Mouse (Mus musculus) gastrocnemius, postnatal 25 days (tissue): Measurements from ENCODE around the gene Ube2a. TPM values are rescaled to one million over a fixed set of nuclear protein-coding genes. Genes with fewer than 3 reads are reported as not detected.
"Not testable (repeated sequence)": the region's sequence is repeated elsewhere in the genome, so short reads cannot be mapped to it uniquely, and the experiment has no call there.

Experiments used
- DNase-seq: peaks from one replicate; pipeline ENCODE4 v3.0.0; 2022
- long read RNA-seq, 2 experiments: library from polyadenylated mRNA; stranded (forward); transcript quantifications; one replicate each; pipeline ENCODE4 v2.0.0; 2021
- total RNA-seq, 2 experiments: library from RNA; stranded (reverse); gene quantifications; 1 replicate in 1 of 2; 2 replicates in 1 of 2; pipeline ENCODE4 v1.2.3; 2021

Gene Ube2a
- total RNA-seq, result 10 to 100 TPM; 35.5 to 42.7 TPM
- long read RNA-seq, experiment 1, transcript Ube2a-201 (6 exons, 1,732 nt), result major isoform, 66 of 71 reads
- long read RNA-seq, experiment 1, partial matches to known transcripts, result 0 of 71 reads
- long read RNA-seq, experiment 1, other reads (novel, unspliced or antisense), result 3 of 71 reads
- long read RNA-seq, experiment 2, transcript Ube2a-201 (6 exons, 1,732 nt), result major isoform, 55 of 65 reads
- long read RNA-seq, experiment 2, partial matches to known transcripts, result 2 of 65 reads
- long read RNA-seq, experiment 2, other reads (novel, unspliced or antisense), result 7 of 65 reads

DNA sequence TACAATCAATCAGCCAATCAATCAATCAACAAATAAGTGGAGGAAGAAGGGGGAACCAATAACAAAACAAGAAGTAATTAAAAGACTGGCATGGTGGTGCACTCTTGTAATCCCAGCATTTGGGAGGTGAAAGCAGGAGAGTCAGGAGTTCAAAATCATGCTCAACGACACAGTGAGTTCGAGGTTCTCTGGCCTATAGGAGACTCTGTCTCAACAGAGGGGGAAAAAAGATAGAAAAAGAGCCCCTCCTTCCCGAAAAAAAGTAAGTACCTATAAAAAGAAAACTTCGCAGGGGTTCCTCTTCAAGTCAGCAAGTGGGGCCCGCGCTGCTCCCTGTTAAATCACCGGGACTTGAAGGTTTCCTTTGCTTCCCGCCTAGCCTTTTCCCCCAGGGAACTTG, at the start of gene Ube2a, which contains the start of gene C330007P06Rik:
Gene Ube2a (plus strand): TSS at position 136 of the 400 bp plus-strand sequence.
Gene C330007P06Rik (minus strand): TSS at position 347 of the 400 bp plus-strand sequence.
- DNase-seq, result no peak

DNA sequence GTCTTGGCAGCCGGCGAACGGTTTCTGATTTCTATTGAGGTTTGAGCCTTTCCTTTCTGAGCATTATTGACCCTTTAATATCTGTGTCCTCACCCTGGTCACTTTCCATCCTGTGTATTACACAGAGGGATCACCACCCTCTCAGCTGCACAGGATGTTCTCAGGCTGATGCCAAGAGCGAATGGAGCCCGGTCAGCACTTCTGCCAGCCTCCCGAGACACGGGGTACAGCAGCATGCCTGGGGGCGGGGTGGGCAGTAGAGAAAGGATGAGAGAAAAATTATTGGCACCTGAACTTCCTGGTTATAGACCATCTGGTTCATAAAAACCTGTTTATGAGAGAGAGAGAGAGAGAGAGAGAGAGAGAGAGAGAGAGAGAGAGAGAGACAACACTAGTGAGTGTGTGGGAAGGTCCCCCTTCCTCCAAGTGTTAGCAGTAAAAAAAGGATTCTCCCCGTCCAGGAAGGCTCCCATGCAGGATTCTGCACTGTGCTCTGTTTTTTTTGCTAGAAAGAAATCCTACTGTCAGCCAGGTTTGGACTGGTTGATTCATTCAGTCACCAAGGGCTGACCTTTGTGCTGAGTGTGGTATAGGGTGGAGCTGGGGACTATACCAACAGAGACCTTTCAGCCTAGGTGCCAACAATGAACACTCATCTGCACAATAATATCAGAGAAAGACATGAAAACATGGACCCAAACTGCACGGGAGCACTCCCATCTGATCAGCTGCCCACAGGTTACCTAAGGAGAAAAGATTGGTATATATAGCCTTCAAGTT, 49.6 kb upstream of the Ube2a start:
- DNase-seq, result peak; percentile 29

DNA sequence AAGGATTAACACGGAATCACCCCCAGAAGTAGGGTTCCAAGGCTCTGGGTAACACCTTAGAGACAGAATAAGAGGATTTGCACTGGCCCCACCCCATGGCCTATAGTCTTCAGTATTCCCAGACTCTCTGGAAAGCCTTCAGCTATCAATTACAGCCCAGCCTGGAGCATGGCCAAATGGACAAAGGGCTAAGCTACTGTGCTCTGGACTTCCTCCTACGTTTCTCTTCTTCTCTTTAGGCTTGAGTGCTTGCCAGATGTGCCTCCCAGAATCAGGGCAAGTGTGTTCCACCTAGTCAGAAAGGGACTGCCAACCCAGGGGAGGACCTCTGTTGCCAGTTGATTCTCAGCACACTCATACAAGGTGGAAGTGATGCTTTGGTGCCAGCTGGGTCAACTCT, 48.7 kb upstream of the Ube2a start:
- no peak for DNase-seq

DNA sequence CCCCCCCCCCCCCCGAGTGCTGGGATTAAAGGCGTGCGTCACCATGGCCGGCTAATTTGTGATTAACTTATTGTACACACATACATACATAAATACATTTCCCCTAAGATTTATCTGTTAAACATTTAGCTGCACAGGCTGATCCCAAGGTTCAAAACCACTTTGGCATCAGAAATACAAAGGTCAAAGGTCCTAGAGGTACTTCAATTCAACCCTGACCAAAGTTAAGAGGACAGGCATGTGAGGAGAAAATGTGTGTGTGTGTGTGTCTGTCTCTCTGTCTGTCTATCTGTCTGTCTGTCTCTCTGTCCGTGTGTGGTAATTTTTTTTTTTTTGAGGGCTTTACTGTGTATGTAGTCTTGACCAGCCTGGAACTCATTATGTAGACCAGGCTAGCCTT, 46.8 kb upstream of the Ube2a start:
- DNase-seq, result no peak

DNA sequence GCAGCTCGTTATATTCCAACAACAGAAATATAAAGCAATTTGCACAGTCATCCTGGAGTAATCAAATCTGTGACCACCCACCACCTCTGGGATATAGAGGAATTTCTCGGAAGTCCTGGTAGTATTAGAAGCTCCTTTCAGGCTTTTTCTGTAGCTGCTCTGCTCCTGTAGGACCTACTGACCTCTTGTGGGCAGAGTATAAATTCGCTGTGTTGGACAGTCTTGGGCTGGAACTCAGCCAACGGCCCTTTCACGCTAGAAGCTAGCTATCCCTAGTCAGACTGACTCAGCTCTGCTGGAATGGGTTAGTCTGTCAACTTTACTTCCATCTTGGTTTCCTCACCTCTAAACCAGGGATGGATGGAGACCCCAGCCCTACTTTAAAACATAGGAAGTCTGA, 43.4 kb upstream of the Ube2a start:
- DNase-seq, result peak; percentile 24

DNA sequence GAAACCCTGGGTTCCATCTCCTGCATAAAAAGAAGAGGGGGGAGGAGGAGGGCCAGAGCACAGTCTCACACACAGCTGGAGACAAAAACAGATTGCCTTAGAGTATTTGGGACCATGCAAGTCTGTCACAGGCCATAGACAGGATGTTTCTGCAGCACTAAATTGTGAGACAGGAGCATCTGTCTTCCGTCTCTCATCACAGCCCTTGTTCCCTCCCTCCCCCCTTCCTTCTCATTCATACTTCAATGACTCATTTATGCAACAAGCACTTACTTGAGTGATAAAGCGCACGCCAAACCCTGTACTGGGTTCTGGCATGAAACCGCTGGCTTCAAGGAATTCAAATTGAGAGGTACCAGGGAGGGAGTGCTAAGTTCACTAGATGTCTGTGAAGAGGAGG, 42.1 kb upstream of the Ube2a start:
- DNase-seq, result no peak

DNA sequence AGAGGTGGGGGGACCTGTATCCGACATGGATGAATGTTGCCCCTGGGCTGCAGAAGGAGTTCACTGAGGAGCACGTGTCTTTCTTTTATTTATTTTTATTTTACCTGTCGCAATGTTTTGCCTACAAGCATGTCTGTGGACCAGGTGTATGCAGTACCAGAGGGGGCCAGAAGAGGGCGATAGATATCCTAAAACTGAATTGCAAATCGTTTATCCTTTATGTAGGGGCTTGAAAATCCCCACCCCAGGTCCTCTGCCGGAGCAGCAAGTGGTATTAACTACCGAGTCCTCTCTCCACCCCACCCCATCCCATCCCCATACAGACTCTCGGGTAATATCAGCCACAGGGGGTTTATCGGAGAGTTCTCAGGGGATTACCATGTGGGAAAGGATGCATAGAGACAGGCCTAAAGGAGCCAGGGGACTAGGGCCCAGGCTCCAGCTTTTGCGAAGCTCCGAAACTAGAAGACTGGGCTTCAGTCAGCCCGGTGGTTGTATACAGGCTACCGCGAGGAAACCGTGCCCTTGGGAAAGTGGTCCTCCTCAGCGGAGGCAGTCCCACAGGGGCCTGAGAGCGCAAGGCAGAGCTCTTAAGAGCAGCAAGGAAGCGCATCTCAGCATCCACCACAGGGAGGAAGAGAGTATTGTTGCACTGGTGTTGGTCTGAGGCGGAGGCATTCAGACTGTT, 40.2 kb upstream of the Ube2a start:
- no peak for DNase-seq

DNA sequence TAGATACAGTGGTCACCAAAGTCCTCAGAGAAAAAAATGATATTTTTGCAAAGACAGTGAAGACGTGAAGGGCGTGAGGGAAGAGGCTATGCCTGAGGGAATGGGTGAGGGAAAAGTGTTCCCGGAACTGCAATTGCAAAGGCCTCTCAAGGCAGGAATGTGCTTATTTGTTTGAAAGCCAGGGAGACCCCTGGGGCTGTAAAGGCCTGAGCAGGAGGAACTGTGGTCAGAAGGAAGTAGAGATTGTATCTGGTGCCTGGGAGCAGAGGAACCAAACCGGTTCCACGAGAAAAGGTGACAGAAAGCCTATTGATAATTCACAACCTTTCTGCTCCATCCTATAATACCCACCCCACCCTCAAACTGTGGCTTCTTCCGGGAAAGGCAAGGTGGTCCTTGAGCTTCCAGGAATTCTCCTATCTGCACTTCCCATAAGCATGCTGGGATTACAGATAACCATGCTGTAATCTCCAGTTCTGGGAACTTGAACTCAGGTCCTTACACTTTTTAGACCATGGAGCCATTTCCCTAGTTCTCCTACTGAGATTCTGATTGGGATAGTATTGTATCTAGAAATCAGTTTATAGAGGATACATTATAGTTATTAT, 36.5 kb upstream of the Ube2a start:
- DNase-seq, result no peak

DNA sequence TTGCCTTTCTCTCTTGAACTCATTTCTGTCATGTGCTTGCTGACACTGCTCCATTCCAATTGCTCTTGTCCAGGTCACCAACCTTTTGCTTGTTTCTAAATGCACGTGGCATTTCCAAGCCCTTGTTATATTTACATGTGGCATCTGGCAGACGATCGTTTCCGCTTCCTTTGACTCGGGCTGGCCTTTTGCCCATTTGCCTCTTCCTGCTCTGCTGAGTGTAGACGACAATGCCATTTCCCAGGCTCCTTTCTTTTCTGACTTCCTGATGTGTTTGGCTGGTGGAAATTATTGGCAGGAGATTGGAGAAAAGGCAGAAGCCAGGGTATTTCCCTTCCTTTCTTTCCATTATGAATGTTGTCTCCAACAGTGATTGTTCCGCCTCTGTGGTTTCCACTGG, 34.3 kb upstream of the Ube2a start:
- no peak for DNase-seq

DNA sequence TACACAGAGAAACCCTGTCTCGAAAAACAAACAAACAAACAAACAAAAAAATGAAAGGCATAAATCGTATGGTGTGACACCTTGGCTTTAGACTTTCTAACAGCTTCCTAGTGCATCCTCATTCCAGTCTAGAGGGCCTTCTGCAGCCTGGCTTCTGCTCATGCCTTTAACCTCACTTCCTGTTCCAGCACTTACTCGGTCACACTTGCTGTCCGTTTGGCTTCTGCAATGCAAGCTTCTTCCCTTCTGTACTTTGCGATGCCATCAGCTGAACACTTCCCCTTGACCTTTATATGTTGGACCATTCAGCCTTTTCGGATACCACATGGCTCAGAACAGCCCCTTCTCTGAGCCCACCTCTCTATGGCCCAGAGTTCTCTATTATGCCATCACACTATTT, 32.0 kb upstream of the Ube2a start:
- DNase-seq, result no peak

DNA sequence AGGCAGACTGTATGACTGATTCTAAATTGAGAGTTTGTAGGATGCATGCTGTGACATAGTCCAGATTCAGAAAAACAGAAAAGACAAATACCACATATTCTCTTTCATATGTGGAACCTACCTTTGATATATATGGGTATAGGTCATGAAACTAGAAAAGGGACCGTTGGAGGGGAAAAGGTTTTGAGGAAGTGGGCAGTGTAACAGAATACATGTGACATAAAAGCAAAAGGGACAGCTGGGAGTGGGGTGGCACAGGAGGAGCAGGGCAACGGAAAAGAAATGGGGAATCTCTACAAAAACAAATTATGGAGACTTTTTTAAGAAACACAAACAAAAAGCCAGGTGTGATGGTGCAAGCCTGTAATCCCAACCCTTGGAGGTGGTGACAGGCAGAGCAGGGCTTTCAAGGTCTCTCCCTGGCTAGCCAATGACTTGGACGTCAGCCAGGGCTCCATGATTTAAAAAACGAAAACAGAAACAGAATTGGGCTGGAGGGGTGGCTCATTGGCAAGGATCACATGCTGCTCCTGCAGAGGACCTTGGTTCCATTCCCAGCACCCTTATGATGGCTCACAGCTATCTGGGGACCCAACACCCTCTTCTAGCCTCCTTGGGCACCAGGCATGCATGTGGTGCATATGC, 30.2 kb upstream of the Ube2a start:
- DNase-seq, result no peak

DNA sequence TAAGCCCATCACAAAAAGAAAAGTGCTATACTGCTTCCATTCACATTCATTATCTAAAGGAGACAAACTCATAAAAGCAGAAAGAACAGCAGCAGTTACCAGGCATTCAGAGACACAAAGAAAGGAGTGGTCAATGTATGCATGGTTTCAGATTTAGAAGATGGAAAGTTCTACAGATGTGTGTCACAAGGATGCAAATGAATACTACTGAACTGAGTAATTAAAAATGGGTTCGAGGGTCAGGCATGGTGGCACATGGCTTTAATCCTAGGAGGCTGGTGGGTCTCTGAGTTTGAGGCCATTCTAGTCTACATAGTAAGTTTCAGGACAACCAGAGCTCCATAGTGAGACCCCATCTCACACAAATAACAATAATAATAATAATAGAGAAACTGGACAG, 26.5 kb upstream of the Ube2a start:
- no peak for DNase-seq

DNA sequence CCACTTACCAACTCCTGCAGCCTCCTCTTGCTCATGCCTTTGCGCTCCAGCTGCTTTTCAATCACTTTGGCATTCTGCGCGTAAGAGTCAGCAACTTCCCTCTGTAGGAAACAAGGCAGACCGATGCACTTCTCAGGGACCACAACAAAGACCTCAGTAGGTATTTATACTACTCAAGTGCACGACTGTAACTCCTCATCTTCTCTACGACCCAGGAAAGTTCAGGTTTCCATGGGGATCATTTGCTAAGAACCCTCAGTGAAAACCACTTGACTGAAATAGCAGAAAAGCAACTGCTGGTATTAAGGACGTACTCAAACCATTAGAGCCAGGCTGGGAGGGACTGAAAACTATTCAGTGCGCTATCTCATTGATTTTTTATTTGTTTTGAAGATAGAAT, 21.1 kb upstream of the Ube2a start:
- no peak for DNase-seq

DNA sequence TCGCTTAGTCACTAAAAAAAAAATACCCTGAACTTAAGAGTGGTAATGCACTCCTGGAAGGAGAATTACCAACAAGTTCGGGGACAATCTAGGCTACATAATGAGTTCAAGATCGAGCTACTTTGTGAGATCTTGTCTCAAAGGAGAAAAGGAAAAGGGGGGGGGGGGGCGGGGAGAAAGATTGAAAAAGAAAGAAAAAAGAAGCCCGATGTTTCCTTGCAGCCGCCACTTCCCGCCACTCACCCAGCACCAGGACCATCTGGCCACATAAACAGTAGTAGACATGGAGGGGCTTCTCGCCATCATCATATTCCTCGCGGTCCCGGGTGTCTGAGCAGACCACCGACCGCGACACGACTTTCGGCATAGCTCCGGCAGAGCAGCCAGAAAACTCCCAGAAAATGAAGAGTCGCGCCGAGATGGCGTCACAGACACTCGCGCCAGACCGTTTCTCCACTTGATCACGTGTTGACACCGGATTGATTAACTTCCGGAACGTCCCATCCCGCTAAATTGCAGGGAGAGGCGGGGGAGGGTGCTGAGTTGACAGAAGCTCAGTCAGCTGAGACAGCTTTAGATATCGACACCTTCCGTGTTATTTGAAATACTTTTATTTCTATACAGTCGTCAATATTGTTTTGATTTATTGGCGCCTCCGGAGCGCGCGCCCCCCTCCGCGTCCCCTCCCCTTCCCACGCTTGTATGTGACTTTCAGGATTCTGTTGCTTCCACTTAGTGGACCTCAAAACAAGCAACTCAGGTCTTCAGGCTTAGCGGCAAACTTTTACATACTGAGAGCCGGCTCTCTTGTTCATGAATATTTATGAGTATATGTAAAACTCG, 9.7 kb upstream of the Ube2a start:
- peak; percentile 78 for DNase-seq

DNA sequence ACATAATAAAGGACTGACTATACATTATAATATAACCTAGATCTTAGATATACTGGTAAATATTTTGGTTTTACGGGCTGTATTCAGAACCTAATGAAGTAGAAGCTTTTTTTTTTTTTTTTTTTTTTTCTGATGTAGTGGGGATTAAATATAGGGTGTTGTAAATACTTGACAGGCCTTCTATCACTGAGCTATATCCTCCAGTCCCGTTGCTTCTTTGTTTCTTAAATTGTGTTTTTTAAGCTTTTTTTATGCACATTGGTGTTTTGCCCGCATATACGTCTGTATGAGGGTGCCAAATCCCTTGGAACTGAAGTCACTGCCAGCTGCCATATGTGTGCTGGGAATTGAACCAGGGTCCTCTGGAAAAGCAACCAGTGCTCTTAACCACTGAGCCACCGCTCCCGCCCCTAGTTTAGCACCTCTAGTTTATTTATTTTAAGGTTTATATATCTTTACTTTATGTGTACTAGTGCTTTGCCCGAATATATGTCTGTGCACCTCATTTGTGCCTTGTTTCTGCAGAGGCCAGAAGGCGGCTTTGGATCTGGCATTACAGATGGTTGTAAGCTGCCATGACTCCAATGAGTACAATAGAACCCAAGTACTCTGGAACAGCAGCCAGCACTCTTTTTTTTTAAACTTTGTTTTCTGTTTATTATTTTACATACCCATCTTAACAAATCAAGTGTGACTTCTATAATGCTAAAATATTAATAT, 8.9 kb upstream of the Ube2a start:
- no peak for DNase-seq

DNA sequence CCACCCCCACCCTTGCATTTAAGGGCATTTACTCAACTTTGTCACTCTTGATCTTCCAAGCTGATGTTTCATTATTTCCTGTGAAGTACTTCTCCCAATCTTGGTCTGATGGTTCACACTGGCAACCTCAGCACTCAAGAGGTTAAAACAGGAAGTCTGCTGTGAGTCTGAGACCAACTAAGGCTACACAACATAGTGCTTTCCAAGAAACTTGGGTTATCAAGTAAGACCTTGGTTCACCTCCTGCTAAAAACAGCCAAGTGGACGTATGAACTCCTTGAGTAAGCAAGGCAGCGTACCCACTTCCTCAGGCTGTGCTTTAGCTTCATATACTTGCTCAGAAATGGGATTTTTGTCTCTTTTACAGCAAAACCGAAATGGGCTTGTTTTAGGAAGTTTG, 3.3 kb upstream of the Ube2a start:
- no peak for DNase-seq

DNA sequence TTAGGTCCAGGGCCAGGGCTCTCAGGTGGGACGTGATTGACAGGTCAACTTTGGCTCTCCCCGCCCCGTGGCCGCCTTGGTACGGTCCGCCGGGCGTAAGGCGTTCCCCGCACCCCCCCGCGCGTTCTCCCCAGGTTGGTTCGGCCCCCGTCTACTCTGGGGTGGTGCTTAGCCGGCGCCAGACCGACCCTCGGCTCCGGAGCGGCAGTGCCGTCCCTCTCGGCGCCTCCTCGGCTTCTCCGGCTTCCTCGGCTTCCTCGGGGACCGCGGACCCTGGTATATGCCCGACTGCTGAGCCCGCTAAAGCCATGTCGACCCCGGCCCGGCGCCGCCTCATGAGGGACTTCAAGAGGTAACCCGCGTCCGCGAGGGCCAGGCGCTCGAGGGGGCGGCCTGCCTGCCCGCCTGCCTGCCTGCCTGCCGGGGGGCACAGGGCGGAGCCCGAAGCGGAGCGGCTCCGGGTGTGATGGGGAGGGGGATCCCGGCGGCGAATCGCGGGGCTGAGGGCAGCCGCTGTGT, 537 bp downstream of the Ube2a start:
- DNase-seq, result peak; percentile 84

DNA sequence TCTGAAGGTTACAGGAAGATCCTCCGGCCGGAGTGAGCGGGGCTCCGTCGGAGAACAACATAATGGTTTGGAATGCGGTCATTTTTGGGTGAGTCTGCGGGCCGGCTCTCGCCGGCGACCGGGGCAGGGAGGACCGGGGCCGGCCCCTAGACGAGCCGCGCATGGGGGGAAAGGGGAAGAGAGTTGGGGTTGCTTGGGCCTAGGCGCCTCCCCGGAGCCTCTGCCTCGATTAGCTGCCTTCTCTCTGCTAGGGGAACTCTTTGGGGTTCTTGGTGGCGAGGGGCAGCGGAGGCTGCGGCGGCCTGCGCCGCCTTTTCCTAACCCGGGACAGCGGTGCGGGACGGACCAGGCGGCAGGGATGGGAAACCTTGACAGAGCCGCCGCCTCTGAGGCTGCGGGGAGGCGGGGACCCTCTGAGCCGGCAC, 1.0 kb downstream of the Ube2a start:
- DNase-seq, result no peak

DNA sequence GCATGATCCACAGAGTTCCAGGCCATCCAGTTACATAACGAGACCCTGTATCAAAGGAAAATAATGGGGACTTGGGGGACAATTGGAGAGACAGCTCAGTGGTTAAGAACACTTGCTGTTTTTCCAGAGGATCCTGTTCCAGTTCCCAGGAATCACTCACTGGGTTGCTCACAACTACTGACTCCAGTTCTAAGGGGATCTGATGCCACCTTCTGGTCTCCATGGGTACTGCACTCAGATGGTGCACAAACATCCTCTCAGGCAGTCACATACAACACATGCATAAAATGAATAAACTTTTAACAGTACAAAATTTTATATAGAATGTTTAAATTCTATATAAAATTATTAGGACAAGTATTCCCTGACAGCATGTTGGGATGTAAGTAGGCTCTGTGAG, 11.0 kb downstream of the Ube2a start:
- no peak for DNase-seq

DNA sequence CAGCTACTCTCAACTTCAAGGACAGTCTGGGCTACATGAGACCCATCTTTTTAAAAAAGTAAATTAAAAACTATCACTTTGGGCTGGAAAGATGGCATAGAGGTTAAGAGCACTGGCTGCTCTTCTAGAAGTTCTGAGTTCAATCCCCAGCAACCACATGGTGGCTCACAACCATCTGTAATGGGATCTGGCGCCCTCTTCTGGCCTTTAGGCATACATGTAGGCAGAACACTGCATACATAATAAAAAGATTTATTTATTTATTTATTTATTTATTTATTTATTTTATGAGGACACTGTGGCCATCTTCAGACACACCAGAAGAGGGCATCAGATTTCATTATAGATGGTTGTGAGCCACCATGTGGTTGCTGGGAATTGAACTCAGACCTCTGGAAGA, 25.2 kb downstream of the Ube2a start:
- DNase-seq, result not testable (repeated sequence)
